Mouse (Mus musculus) brain, embryonic 14.5 days (tissue): Measurements from ENCODE around the gene Rbm33.

Source experiments
- CTCF ChIP-seq: fragments of 200-500 bp; IDR thresholded peaks from 2 replicates; pipeline ENCODE4 v1.5.1; 2012; ENCODE audit warnings: inconsistent platforms, mild to moderate bottlenecking, moderate library complexity, borderline replicate concordance; ENCODE audit not compliant: insufficient read depth, insufficient read length; ENCODE audit errors: extremely low read depth
- POLR2A ChIP-seq: fragments of 200-500 bp; IDR thresholded peaks from 2 replicates; pipeline ENCODE4 v1.6.1; 2012; ENCODE audit warnings: mild to moderate bottlenecking, inconsistent platforms, borderline replicate concordance; ENCODE audit not compliant: poor library complexity, insufficient read depth, insufficient read length, severe bottlenecking; ENCODE audit errors: extremely low read depth

GRCm38 (mm10) chr5:28465526-28465925, 148.6 kb downstream of the Rbm33 start:
- TF ChIP-seq CTCF (no peak), POLR2A (no peak)
